Mouse (Mus musculus) layer of hippocampus, postnatal 10 days (tissue): ENCODE measurements around the gene Csnk1g1. TPM values are rescaled to one million over a fixed set of nuclear protein-coding genes. Genes with fewer than 3 reads are reported as not detected.
A peak's percentile ranks its signal among the peaks of the same experiment; 100 is the strongest.

Source experiments
- DNase-seq, 2 experiments: peaks; one replicate each; pipeline ENCODE4 v3.0.0; 2021; ENCODE audit warnings: low spot score in 2 of 2
- total RNA-seq, 2 experiments: library from RNA; stranded (reverse); gene quantifications; 2 replicates each; pipeline ENCODE4 v1.2.3; 2021

The Csnk1g1 gene
- total RNA-seq, 2 experiments from 2014 or later = 49.6 to 50.7 TPM

- peak in 1 of 2 experiments; percentile 52 for DNase-seq
Observed at GRCm38 (mm10) chr9:66067542-66067941, 158.8 kb downstream of the Csnk1g1 start.

- no peak for DNase-seq
Observed at GRCm38 (mm10) chr9:66068056-66068455, 159.3 kb downstream of the Csnk1g1 start.

GRCm38 (mm10) chr9:66068971-66069391 lies 160.3 kb downstream of the Csnk1g1 start:
- peak; percentile 43 to 54 for DNase-seq

GRCm38 (mm10) chr9:66069583-66069982 lies 160.9 kb downstream of the Csnk1g1 start, which contains the start of gene Snx22:
Snx22 (minus strand) TSS chr9:66069719.
- peak; percentile 65 to 77 for DNase-seq

- no peak for DNase-seq
Observed at GRCm38 (mm10) chr9:66070151-66070550, 161.4 kb downstream of the Csnk1g1 start.

- no peak for DNase-seq
Observed at GRCm38 (mm10) chr9:66072754-66073153, 164.0 kb downstream of the Csnk1g1 start.

- DNase-seq = no peak
Observed at GRCm38 (mm10) chr9:66078072-66078471, 169.3 kb downstream of the Csnk1g1 start.

- DNase-seq = peak; percentile 48 to 50
Observed at GRCm38 (mm10) chr9:66078493-66078892, 169.8 kb downstream of the Csnk1g1 start.

GRCm38 (mm10) chr9:66080804-66081459 lies 172.2 kb downstream of the Csnk1g1 start:
- DNase-seq = no peak

- DNase-seq = no peak
Observed at GRCm38 (mm10) chr9:66081999-66082398, 173.3 kb downstream of the Csnk1g1 start.

GRCm38 (mm10) chr9:66084171-66084570 lies 175.4 kb downstream of the Csnk1g1 start:
- DNase-seq = no peak

- DNase-seq = no peak
Observed at GRCm38 (mm10) chr9:66087062-66087461, 178.3 kb downstream of the Csnk1g1 start.

GRCm38 (mm10) chr9:66088411-66088810 lies 179.7 kb downstream of the Csnk1g1 start:
- peak; percentile 64 to 68 for DNase-seq

GRCm38 (mm10) chr9:66090593-66091244 lies 182.0 kb downstream of the Csnk1g1 start:
- DNase-seq = peak in 1 of 2 experiments; percentile 33

GRCm38 (mm10) chr9:66091327-66092231 lies 182.9 kb downstream of the Csnk1g1 start:
- peak in 1 of 2 experiments; percentile 32 for DNase-seq

GRCm38 (mm10) chr9:66092664-66093063 lies 183.9 kb downstream of the Csnk1g1 start:
- DNase-seq = no peak

Other genes with a start within 250 kb of the Csnk1g1 start
- 100 to 1,000 TPM; 202 to 214 TPM for gene Oaz2, start 240.9 kb upstream of the Csnk1g1 start, total RNA-seq
- gene Zfp609, start 81.4 kb upstream of the Csnk1g1 start, total RNA-seq = 10 to 100 TPM; 49.1 to 51.0 TPM
- gene Pclaf, start 18.7 kb upstream of the Csnk1g1 start, total RNA-seq = 1 to 10 TPM; 4.8 to 6.1 TPM
- 10 to 100 TPM; 35.7 to 39.0 TPM for gene Trip4, start 130 bp upstream of the Csnk1g1 start, total RNA-seq
- 100 to 1,000 TPM; 268 to 273 TPM for gene Ppib, start 151.3 kb downstream of the Csnk1g1 start, total RNA-seq
- 1 to 10 TPM; 7.7 to 7.9 TPM for gene Snx22, start 160.8 kb downstream of the Csnk1g1 start, total RNA-seq
- 10 to 100 TPM; 55.2 to 56.4 TPM for gene Snx1, start 217.7 kb downstream of the Csnk1g1 start, total RNA-seq
- 10 to 100 TPM; 27.2 to 28.9 TPM for gene Ciao2a, start 217.7 kb downstream of the Csnk1g1 start, total RNA-seq
- under 1 TPM; 0.87 to 0.94 TPM for gene Dapk2, start 249.3 kb downstream of the Csnk1g1 start, total RNA-seq